Mouse (Mus musculus): ENCODE measurements around the gene Phldb3. TPM values are rescaled to one million over a fixed set of nuclear protein-coding genes. Genes with fewer than 3 reads are reported as not detected.

The Phldb3 gene
- polyA plus RNA-seq, 1 experiment from 2014 or later = not detected

Other genes with a start within 250 kb of the Phldb3 start
- gene Kcnn4, start 240.5 kb upstream of the Phldb3 start, polyA plus RNA-seq (2016; fragmentation: Nextera tagmentation; extraction: Ambion mirVana) = 1.1 and 1.8 TPM in 2 replicates
- 30.9 and 32.4 TPM in 2 replicates for gene Smg9, start 211.1 kb upstream of the Phldb3 start, polyA plus RNA-seq (2016; fragmentation: Nextera tagmentation; extraction: Ambion mirVana)
- gene Irgc1, start 158.5 kb upstream of the Phldb3 start, polyA plus RNA-seq (2016; fragmentation: Nextera tagmentation; extraction: Ambion mirVana) = not detected in 2 replicates
- gene Plaur, start 148.3 kb upstream of the Phldb3 start, polyA plus RNA-seq (2016; fragmentation: Nextera tagmentation; extraction: Ambion mirVana) = 0.60 and 1.2 TPM in 2 replicates
- 38.8 and 43.6 TPM in 2 replicates for gene Cadm4, start 128.7 kb upstream of the Phldb3 start, polyA plus RNA-seq (2016; fragmentation: Nextera tagmentation; extraction: Ambion mirVana)
- 163 and 178 TPM in 2 replicates for gene Zfp428, start 103.8 kb upstream of the Phldb3 start, polyA plus RNA-seq (2016; fragmentation: Nextera tagmentation; extraction: Ambion mirVana)
- gene AC161166.1, start 98.3 kb upstream of the Phldb3 start, polyA plus RNA-seq (2016; fragmentation: Nextera tagmentation; extraction: Ambion mirVana) = 2.1 and 2.3 TPM in 2 replicates
- gene Irgq, start 80.1 kb upstream of the Phldb3 start, polyA plus RNA-seq (2016; fragmentation: Nextera tagmentation; extraction: Ambion mirVana) = 30.4 and 31.5 TPM in 2 replicates
- gene Pinlyp, start 64.6 kb upstream of the Phldb3 start, polyA plus RNA-seq (2016; fragmentation: Nextera tagmentation; extraction: Ambion mirVana) = not detected in 2 replicates
- gene Xrcc1, start 64.5 kb upstream of the Phldb3 start, polyA plus RNA-seq (2016; fragmentation: Nextera tagmentation; extraction: Ambion mirVana) = 89.8 and 101 TPM in 2 replicates
- gene Ethe1, start 23.2 kb upstream of the Phldb3 start, polyA plus RNA-seq (2016; fragmentation: Nextera tagmentation; extraction: Ambion mirVana) = 13.7 and 14.8 TPM in 2 replicates
- gene Zfp575, start 23.1 kb upstream of the Phldb3 start, polyA plus RNA-seq (2016; fragmentation: Nextera tagmentation; extraction: Ambion mirVana) = 3.1 and 3.7 TPM in 2 replicates
- 0.68 and 0.73 TPM in 2 replicates for gene Lypd3, start 25.8 kb downstream of the Phldb3 start, polyA plus RNA-seq (2016; fragmentation: Nextera tagmentation; extraction: Ambion mirVana)
- not detected in 2 replicates for gene Tex101, start 65.9 kb downstream of the Phldb3 start, polyA plus RNA-seq (2016; fragmentation: Nextera tagmentation; extraction: Ambion mirVana)
- gene BC049730, start 98.5 kb downstream of the Phldb3 start, polyA plus RNA-seq (2016; fragmentation: Nextera tagmentation; extraction: Ambion mirVana) = not detected in 2 replicates
- gene Gm4763, start 116.1 kb downstream of the Phldb3 start, polyA plus RNA-seq (2016; fragmentation: Nextera tagmentation; extraction: Ambion mirVana) = not detected in 2 replicates
- gene Cd177, start 149.5 kb downstream of the Phldb3 start, polyA plus RNA-seq (2016; fragmentation: Nextera tagmentation; extraction: Ambion mirVana) = not detected in 2 replicates
- gene Ceacam10, start 166.4 kb downstream of the Phldb3 start, polyA plus RNA-seq (2016; fragmentation: Nextera tagmentation; extraction: Ambion mirVana) = not detected in 2 replicates